Mouse (Mus musculus): ENCODE results near the gene Apba2. TPM values are rescaled to one million over a fixed set of nuclear protein-coding genes. Genes with fewer than 3 reads are reported as not detected.

Apba2 gene
- polyA plus RNA-seq (2012; ENCODE audit: insufficient read depth, insufficient read length, low replicate concordance, missing spikeins): not detected in 2 replicates

DNA sequence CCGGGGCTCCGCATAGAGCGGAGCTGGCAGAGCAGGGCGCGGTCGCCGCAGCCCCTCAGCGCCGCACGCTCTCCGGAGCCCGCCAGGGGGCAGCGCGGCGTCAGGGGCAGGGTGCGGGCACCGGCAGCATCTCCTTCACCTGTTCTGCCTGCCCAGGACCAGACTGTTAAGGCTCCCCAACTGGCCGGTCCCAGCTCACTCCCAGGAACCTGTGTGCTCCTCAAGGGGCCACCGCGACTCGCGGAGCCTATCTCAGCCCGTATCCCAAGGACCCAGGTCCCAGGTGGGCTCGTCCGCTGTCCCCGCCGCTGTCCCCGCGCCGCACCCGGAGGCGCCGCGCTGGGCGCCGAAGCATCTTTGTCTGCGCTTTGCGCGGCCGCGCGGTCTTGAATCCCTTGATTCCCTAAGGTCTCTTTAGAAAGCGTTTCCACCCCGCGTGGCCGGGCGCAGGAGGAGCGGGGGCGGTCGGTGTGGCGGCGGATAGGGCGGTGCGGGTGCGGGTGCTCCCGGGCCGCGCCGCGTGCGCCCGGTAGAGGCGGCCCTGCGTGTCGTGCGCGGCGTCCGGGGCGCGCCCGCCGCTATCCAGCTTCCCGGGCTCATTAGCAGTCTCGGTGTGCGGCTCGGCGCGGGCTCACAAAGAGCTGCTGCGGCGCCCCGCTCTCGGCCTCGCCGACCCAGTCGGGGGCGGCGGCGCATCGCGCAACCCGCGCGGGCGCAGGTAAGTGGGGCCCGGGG lies at the start of gene Apba2:
TSS of gene Apba2 (plus strand) at position 171 of the 735 bp plus-strand sequence.
- peak; percentile 79 for TF ChIP-seq CTCF (IDR thresholded peaks at IDR 0.05; ENCODE audit: insufficient read depth, low read depth, low read length)
- TF ChIP-seq POLR2A (IDR thresholded peaks at IDR 0.05; ENCODE audit: insufficient read depth, low read depth, low read length): 0 out of 2 replicates have a peak, but pooled peaks have one; percentile 11
- Histone ChIP-seq H3K4me3 (ENCODE audit: insufficient read depth, low read depth, low read length) (peak within 1 kb of the TSS; percentile 57), H3K27ac (ENCODE audit: insufficient read depth, low read depth, low read length) (no peak within 1 kb of the TSS), H3K4me1 (ENCODE audit: control insufficient read depth, insufficient read depth, low read length) (peaks cover 23% of the 10 kb centered on the region)
- under 1% methylated on average over 94 of the region's 96 CpGs for WGBS

DNA sequence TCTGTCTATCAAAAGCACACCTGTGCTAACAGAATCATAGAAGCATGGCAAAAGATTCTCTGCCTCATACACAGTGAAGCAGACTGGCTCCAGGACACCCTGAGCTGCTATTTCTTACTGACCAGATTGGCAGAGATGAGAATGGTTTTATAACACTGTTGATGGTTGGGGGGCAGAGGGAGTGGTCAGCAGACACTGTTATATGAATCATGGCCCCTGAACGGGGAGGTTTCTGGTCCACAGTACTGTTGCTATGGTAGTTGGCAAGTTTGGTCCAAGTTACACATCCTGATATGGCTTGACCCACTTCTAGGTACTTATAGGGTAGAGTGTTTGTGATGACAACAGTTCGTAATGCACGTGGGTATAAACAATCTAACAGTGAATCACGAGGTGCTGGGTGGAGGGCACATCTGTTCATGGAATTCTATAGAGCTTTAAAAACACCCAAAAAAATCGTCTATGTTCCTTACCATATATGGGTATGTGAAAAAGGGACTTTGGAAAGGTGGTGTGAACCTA lies 49.6 kb upstream of the Apba2 start:
- H3K4me1 ChIP-seq (ENCODE audit: control insufficient read depth, insufficient read depth, low read length): peaks cover 3% of the 10 kb centered on the region
- TF ChIP-seq CTCF (IDR thresholded peaks at IDR 0.05; ENCODE audit: insufficient read depth, low read depth, low read length) (no peak), POLR2A (IDR thresholded peaks at IDR 0.05; ENCODE audit: insufficient read depth, low read depth, low read length) (no peak)
- no peak overlapping the region for H3K27ac ChIP-seq (ENCODE audit: insufficient read depth, low read depth, low read length)
- WGBS: 80% methylated on average over 5 of the region's 5 CpGs
- no peak overlapping the region for H3K4me3 ChIP-seq (ENCODE audit: insufficient read depth, low read depth, low read length)

DNA sequence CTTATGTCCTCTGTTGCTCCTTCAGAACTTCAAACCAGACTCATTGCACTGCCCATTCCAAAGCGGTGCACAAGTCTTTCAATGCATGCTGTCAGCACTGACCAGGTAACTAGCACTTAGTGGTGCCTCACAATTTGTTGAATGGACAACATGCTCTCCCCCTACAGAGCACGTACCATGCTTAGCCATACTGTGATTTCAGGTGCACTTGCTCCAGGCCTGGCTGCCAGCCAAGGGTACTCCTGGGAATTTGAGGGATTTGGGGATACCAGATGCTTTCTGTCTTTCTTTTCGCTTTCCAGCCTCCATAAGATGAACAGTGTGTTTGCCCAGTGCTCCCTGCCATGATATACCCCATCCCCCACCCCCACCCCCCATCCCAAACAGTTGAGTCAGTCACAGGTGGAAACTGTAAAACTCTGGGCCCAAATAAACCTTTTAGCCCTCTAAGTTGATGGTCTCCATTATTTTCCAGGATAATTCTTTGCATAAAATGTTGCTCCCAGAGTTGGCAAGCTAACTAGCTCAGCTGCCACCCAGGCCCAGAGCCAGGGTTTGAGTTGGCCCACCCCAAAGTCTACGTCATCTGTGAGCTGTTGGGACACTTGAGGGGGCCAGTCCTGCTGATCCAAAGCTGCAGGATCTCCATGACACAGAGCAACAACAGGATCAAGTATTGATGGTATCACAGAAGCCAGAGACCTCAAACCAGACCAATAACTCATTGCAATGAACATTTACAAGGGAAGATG lies 48.9 kb upstream of the Apba2 start:
- TF ChIP-seq CTCF (IDR thresholded peaks at IDR 0.05; ENCODE audit: insufficient read depth, low read depth, low read length) (no peak), POLR2A (IDR thresholded peaks at IDR 0.05; ENCODE audit: insufficient read depth, low read depth, low read length) (no peak)
- peaks cover 3% of the 10 kb centered on the region for H3K4me1 ChIP-seq (ENCODE audit: control insufficient read depth, insufficient read depth, low read length)
- no peak overlapping the region for H3K4me3 ChIP-seq (ENCODE audit: insufficient read depth, low read depth, low read length)
- 80% methylated on average over 4 of the region's 4 CpGs for WGBS
- no peak overlapping the region for H3K27ac ChIP-seq (ENCODE audit: insufficient read depth, low read depth, low read length)

DNA sequence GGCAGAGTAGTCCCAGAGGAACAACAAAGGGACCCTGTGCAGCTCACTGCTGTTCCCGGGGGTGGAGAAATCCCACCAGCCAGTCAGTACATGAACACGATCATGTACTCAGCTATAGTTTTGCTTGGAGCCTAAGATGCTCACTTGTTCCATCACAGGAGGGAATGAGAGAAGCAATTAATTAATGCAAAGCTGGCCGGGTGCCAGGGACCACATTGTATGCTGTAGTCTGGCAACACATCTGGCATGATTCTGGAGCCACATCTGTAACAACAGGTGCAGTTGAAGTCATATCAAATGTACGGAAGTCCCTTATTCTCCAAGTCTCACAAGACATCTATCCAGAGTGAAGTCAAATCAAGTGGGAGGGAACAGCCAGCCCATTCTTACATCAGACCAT lies 45.3 kb upstream of the Apba2 start:
- no peak for TF ChIP-seq CTCF (IDR thresholded peaks at IDR 0.05; ENCODE audit: insufficient read depth, low read depth, low read length)
- TF ChIP-seq POLR2A (IDR thresholded peaks at IDR 0.05; ENCODE audit: insufficient read depth, low read depth, low read length): no peak
- H3K4me1 ChIP-seq (ENCODE audit: control insufficient read depth, insufficient read depth, low read length): peaks cover 3% of the 10 kb centered on the region
- no peak overlapping the region for H3K4me3 ChIP-seq (ENCODE audit: insufficient read depth, low read depth, low read length)
- H3K27ac ChIP-seq (ENCODE audit: insufficient read depth, low read depth, low read length): no peak overlapping the region
- 77% methylated on average over 4 of the region's 4 CpGs for WGBS

DNA sequence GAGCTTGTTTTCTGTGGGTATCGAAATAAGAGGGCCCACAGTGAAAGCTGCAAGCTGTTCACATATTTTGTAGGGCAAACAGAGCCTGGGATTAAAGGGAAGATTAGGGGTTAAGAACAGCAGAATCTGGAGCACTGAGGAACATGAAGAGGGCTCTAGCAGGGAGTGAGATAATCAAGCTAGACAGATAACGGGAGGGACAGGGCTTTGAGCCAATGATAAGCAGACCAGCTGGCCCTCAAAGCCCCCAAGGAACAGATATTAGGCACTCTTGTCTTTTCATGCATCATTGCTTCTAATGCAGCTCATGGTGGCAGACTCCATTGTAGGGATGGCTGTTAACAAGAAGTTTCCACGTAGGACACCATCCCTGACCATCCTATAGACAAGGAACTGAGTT lies 44.8 kb upstream of the Apba2 start:
- H3K4me3 ChIP-seq (ENCODE audit: insufficient read depth, low read depth, low read length): no peak overlapping the region
- 55% methylated on average over 3 of the region's 3 CpGs for WGBS
- no peak overlapping the region for H3K27ac ChIP-seq (ENCODE audit: insufficient read depth, low read depth, low read length)
- TF ChIP-seq CTCF (IDR thresholded peaks at IDR 0.05; ENCODE audit: insufficient read depth, low read depth, low read length) (no peak), POLR2A (IDR thresholded peaks at IDR 0.05; ENCODE audit: insufficient read depth, low read depth, low read length) (no peak)
- H3K4me1 ChIP-seq (ENCODE audit: control insufficient read depth, insufficient read depth, low read length): no peaks in the 10 kb centered on the region

DNA sequence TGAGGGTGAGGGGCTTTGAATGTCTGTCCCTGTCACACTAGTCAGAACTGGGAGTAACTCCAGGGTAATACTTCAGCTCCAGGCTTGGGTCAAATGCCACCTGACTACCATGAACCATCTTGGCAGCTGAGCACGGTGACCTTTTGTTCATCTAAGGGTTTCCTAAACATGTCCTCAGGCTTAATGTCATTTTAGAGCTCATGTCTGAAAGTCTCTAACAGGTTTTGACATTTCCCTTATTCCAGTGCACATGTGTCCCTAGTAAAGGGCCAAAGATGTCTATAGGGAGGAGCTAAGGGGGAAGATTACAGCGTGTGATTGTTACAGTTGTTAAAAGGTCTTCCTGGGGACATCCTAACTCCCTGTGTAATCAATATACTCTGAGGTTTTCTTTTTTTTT lies 43.7 kb upstream of the Apba2 start:
- no peak overlapping the region for H3K4me3 ChIP-seq (ENCODE audit: insufficient read depth, low read depth, low read length)
- WGBS: 91% methylated on average over 2 of the region's 2 CpGs
- TF ChIP-seq CTCF (IDR thresholded peaks at IDR 0.05; ENCODE audit: insufficient read depth, low read depth, low read length): no peak
- no peak for TF ChIP-seq POLR2A (IDR thresholded peaks at IDR 0.05; ENCODE audit: insufficient read depth, low read depth, low read length)

DNA sequence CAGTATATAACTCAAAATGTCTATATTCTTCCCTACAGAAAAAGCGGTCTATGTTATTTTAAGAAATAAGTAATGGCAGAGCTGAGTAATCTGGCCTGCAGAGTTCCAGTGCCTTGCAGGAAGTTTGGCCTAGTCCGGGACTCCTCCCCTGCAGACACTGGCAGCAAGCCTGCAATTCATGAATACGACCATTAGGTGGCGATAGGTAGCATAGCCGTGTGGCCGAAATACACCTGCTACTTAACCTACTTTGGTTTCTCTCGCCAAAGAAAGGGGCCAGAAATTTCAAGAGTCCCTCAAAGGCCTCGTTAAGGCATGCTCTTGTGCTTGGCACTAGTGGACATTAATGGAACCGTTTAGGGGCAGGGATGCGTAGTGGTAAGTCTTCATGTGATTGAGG lies 4.1 kb upstream of the Apba2 start:
- TF ChIP-seq CTCF (IDR thresholded peaks at IDR 0.05; ENCODE audit: insufficient read depth, low read depth, low read length): no peak
- no peak for TF ChIP-seq POLR2A (IDR thresholded peaks at IDR 0.05; ENCODE audit: insufficient read depth, low read depth, low read length)
- WGBS: 49% methylated on average over 10 of the region's 10 CpGs
- no peak overlapping the region for H3K27ac ChIP-seq (ENCODE audit: insufficient read depth, low read depth, low read length)
- H3K4me1 ChIP-seq (ENCODE audit: control insufficient read depth, insufficient read depth, low read length): peaks cover 5% of the 10 kb centered on the region; the same call in 1 of the 2 replicates
- no peak overlapping the region for H3K4me3 ChIP-seq (ENCODE audit: insufficient read depth, low read depth, low read length)

More for the DNA sequence above, 43.7 kb upstream of the Apba2 start:
- no peak overlapping the region for H3K27ac ChIP-seq (ENCODE audit: insufficient read depth, low read depth, low read length)
- no peaks in the 10 kb centered on the region for H3K4me1 ChIP-seq (ENCODE audit: control insufficient read depth, insufficient read depth, low read length)

DNA sequence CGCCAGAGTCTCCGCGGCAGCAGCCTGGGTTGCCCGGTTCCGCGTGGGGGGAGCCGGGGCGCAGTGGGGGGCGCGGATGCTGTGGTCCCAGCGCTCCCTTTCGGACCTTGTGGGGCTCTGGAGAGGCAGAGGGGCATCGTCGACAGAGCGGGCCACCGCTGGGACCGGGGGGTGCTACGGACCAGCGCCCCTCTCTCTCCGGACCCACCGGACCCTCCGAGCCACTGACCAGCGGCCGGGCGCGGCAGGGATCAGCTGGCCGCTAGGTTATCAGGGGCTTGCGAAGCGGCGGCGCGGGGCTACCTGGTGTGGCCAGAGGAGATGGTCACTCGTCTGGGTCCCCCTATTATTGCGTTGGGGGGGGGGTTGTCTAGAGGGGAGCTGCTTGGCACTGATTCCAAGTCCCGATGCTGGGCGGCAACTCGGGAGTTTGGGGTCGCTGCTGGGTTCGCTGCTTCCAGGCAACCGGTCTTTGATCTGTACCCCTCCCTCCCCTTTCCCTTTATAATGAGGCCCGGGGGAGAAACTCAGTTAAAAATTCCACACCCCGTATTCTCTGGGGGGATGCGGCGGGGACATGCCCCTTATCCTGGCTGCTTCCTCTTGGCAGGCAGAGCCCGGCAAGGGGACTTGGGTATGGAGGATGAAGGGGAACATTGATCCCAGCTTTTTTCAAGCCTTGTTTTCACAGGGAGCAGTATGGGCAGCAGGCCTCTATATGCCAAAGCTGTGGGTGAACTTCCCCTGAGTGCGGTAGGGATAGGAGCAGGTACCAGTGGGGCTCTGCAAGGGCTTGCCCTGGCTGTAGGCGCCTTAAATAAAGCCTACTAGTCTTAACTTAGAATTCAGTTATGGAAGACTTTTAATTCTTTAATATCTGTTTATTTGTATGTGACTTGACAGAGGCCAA lies 1.0 kb downstream of the Apba2 start:
- no peak for TF ChIP-seq CTCF (IDR thresholded peaks at IDR 0.05; ENCODE audit: insufficient read depth, low read depth, low read length)
- TF ChIP-seq POLR2A (IDR thresholded peaks at IDR 0.05; ENCODE audit: insufficient read depth, low read depth, low read length): no peak
- Histone ChIP-seq H3K27ac (ENCODE audit: insufficient read depth, low read depth, low read length) (no peak overlapping the region), H3K4me3 (ENCODE audit: insufficient read depth, low read depth, low read length) (peak overlapping the region; percentile 57), H3K4me1 (ENCODE audit: control insufficient read depth, insufficient read depth, low read length) (peaks cover 23% of the 10 kb centered on the region)
- 4% methylated on average over 47 of the region's 47 CpGs for WGBS

All from olfactory bulb, adult 2 months (tissue).